29 mouse cellular contexts compared by ENCODE assay signal in the genomic region with DNA sequence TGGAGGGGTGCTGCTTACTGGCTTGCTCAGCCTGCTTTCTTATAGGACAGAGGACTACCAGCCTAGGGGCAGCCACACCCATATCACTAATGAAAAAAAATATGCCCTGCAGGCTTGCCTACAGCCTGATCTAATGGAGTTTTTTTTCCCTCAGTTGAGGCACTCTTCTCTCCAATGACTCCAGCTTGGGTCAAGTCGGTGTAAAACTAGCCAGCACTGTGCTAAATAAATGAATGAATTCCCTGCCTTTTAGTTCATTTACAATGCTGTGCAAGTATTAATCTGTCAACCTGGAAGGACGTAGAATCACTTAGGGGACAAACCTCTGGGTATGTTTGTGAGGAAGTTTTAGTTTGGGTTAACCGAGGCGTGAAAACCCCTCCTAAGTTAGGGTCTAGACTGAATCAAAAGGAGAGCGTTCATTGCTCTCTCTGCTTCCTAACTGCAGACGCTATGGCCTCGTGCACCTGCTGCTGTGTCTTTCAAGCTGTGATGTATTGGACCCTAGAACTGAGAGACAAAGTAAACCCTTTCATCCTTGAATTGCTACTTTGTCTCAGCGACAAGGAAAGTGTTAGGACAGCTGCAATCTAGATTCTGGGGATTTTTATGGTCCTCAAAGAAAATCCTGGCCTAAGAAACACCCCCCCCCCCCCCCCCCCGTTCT. TPM values are rescaled to one million over a fixed set of nuclear protein-coding genes. Genes with fewer than 3 reads are reported as not detected.
DNase-seq lines count a peak whose midpoint lies in the region; ATAC-seq and TF ChIP-seq lines count a peak whose summit lies in the region.
"Had no signal": no experiment of that assay in that cellular context is flagged by ENCODE, and none has a peak within 500 bp of the region (broad histone marks: within the 10 kb centered on the region; RNA-seq: fewer than 3 reads in every experiment).

No protein-coding gene starts in this region.

- H3K9ac ChIP-seq in neural tube, embryonic 11.5 days (ENCODE audit: low read length), result no peak overlapping the region
- no peak overlapping the region for H3K9ac ChIP-seq in neural tube, embryonic 15.5 days (replicated peaks)
- no peak overlapping the region for H3K9ac ChIP-seq in ES-E14 (ENCODE audit: insufficient read depth, low read depth, low read length, poor library complexity, severe bottlenecking)
- H3K9ac ChIP-seq: heart, embryonic 15.5 days; hindbrain, embryonic 13.5 days; kidney, embryonic 15.5 days; limb, embryonic 13.5 days; lung, embryonic 15.5 days had no signal

- no peak overlapping the region for H3K4me2 ChIP-seq in neural tube, embryonic 11.5 days (ENCODE audit: low read depth)
- no peak overlapping the region for H3K4me2 ChIP-seq in neural tube, embryonic 15.5 days
- H3K4me2 ChIP-seq: heart, embryonic 15.5 days; hindbrain, embryonic 13.5 days; kidney, embryonic 15.5 days; limb, embryonic 13.5 days; liver, embryonic 11.5 days; lung, embryonic 15.5 days; midbrain, embryonic 11.5 days had no signal

- no peaks in the 10 kb centered on the region for H3K4me1 ChIP-seq in neural tube, embryonic 11.5 days (ENCODE audit: control insufficient read depth, insufficient read depth, low read length)
- H3K4me1 ChIP-seq in neural tube, embryonic 15.5 days, result no peaks in the 10 kb centered on the region
- no peaks in the 10 kb centered on the region for H3K4me1 ChIP-seq in ES-E14 (ENCODE audit: control insufficient read depth in 2 of 2, insufficient read depth in 2 of 2, low read length in 2 of 2, poor library complexity in 1 of 2)
- H3K4me1 ChIP-seq: heart, embryonic 10.5 days; heart, embryonic 15.5 days; hindbrain, embryonic 13.5 days; kidney, embryonic 15.5 days had no signal

- no peaks in the 10 kb centered on the region for H3K36me3 ChIP-seq in neural tube, embryonic 11.5 days (ENCODE audit: control insufficient read depth, insufficient read depth, low read length)
- no peaks in the 10 kb centered on the region for H3K36me3 ChIP-seq in neural tube, embryonic 15.5 days
- no peaks in the 10 kb centered on the region for H3K36me3 ChIP-seq in ES-E14 (ENCODE audit: control insufficient read depth, insufficient read depth, low read length, poor library complexity, severe bottlenecking)
- H3K36me3 ChIP-seq: heart, embryonic 10.5 days; heart, embryonic 15.5 days; hindbrain, embryonic 13.5 days; kidney, embryonic 15.5 days; limb, embryonic 13.5 days; lung, embryonic 15.5 days had no signal

- H3K4me3 ChIP-seq in neural tube, embryonic 11.5 days (ENCODE audit: low read depth, low read length), result no peak overlapping the region
- H3K4me3 ChIP-seq in neural tube, embryonic 15.5 days (replicated peaks), result no peak overlapping the region
- no peak overlapping the region for H3K4me3 ChIP-seq in ES-E14 (ENCODE audit: insufficient read depth in 1 of 2, low read depth in 1 of 2, low read length in 2 of 2, poor library complexity in 1 of 2, severe bottlenecking in 1 of 2)
- H3K4me3 ChIP-seq: erythroblast, embryonic 14.5 days; heart, embryonic 10.5 days; heart, embryonic 15.5 days; hindbrain, embryonic 13.5 days; kidney, embryonic 15.5 days; layer of hippocampus, adult 2 months; limb, embryonic 13.5 days; lung, embryonic 15.5 days had no signal

- ATAC-seq in neural tube, embryonic 11.5 days (ENCODE audit: insufficient read depth, low FRiP score, low TSS enrichment), result peak; percentile 76
- ATAC-seq in neural tube, embryonic 15.5 days (ENCODE audit: low FRiP score), result no peak
- ATAC-seq: inflammation-experienced regulatory T-cells, adult 6 months; midbrain, embryonic 16.5 days; Patski had no signal

- WGBS in neural tube, embryonic 11.5 days, result 25% methylated on average over 9 of the region's 9 CpGs
- WGBS in neural tube, embryonic 15.5 days, result 16% methylated on average over 9 of the region's 9 CpGs

- H3K27ac ChIP-seq in neural tube, embryonic 11.5 days (ENCODE audit: low read depth, low read length), result 0 out of 2 replicates have a peak overlapping the region, but pooled peaks have one; percentile 3
- H3K27ac ChIP-seq in neural tube, embryonic 15.5 days (replicated peaks), result no peak overlapping the region
- no peak overlapping the region for H3K27ac ChIP-seq in ES-E14 (ENCODE audit: insufficient read depth, low read depth, low read length, poor library complexity, severe bottlenecking)
- H3K27ac ChIP-seq: heart, embryonic 10.5 days; heart, embryonic 15.5 days; hindbrain, embryonic 13.5 days; kidney, embryonic 15.5 days; layer of hippocampus, adult 2 months; limb, embryonic 13.5 days; lung, embryonic 15.5 days; stomach, postnatal 0 days had no signal

- H3K27me3 ChIP-seq in neural tube, embryonic 11.5 days (ENCODE audit: control insufficient read depth, insufficient read depth, low read length), result no peaks in the 10 kb centered on the region
- no peaks in the 10 kb centered on the region for H3K27me3 ChIP-seq in neural tube, embryonic 15.5 days (replicated peaks)
- H3K27me3 ChIP-seq: CH12.LX; heart, embryonic 15.5 days; hindbrain, embryonic 13.5 days; kidney, embryonic 15.5 days; limb, embryonic 13.5 days; lung, embryonic 15.5 days; Patski had no signal

- in situ Hi-C loops in ES-E14 (cut with MboI; ENCODE audit: low sequenced_read_pairs in 2 of 2, unreplicated experiment in 2 of 2), result no loop called here

- DNase-seq in neural tube, embryonic 11.5 days (ENCODE audit: low spot score), result peak; percentile 41
- no peak for DNase-seq in ES-E14 (ENCODE audit: low read depth, low spot score)
- peak; percentile 23 for DNase-seq in embryo, embryonic 10.5 days (ENCODE audit: low spot score)
- no peak for DNase-seq in heart, adult 9 months (ENCODE audit: low spot score in 2 of 2)
- no peak for DNase-seq in kidney, adult 11 months
- DNase-seq: adrenal gland, postnatal 14 days; cerebellum, adult 2 months; cerebellum, postnatal 14 days; gastrocnemius, postnatal 10 days; kidney, adult 18-20 months; kidney, postnatal 25 days; right cerebral cortex, adult 18-20 months; spleen, adult 18-20 months had no signal

- no peaks in the 10 kb centered on the region for H3K9me3 ChIP-seq in neural tube, embryonic 11.5 days (ENCODE audit: control insufficient read depth, low read length)
- no peaks in the 10 kb centered on the region for H3K9me3 ChIP-seq in neural tube, embryonic 15.5 days (replicated peaks)
- H3K9me3 ChIP-seq in ES-E14 (ENCODE audit: control insufficient read depth, insufficient read depth, low read depth, low read length), result no peaks in the 10 kb centered on the region
- H3K9me3 ChIP-seq: heart, embryonic 10.5 days; heart, embryonic 15.5 days; hindbrain, embryonic 13.5 days; kidney, embryonic 15.5 days; limb, embryonic 13.5 days; lung, embryonic 15.5 days had no signal

TF ChIP-seq in ES-E14, 5 proteins besides CTCF, POLR2A, EP300 and RAD21:
- peak; percentile 28; the same call in 1 of the 2 replicates for TF ChIP-seq ZNF384 (IDR thresholded peaks at IDR 0.05; ENCODE audit: low read depth, low read length)
- no peak for TF ChIP-seq ZC3H11A (IDR thresholded peaks at IDR 0.05; ENCODE audit: borderline replicate concordance, low read depth, low read length)

RNA-seq across cellular contexts. Expression of gene Ptpn3, which starts 33.5 kb away (rescaled TPM):
- polyA plus RNA-seq in neural tube, embryonic 11.5 days (2014; fragmentation: Nextera tagmentation; extraction: Ambion mirVana), result 2.7 TPM in 2 replicates
- 3.9 and 5.0 TPM in 2 replicates for polyA plus RNA-seq in neural tube, embryonic 15.5 days (2015; fragmentation: Nextera tagmentation; extraction: Ambion mirVana)
- total RNA-seq in ES-E14 (2012; rRNA removed), result 13.6 and 24.5 TPM in 2 replicates
- polyA plus RNA-seq: erythroblast, embryonic 14.5 days had no signal

Comparison
In these comparisons a context has a peak if more than half of its experiments do, and no peak if none do; other contexts are left out.
1. DNase-seq: peak in neural tube, embryonic 11.5 days (single experiment) and embryo, embryonic 10.5 days (single experiment); none in ES-E14 (single experiment), heart, adult 9 months (0 of 2) and kidney, adult 11 months (single experiment).